Mouse (Mus musculus) ES-E14 (cell line): Measurements from ENCODE around the gene Ntrk3. TPM values are rescaled to one million over a fixed set of nuclear protein-coding genes. Genes with fewer than 3 reads are reported as not detected.

Experiments
- DNase-seq: peaks from one replicate; pipeline ENCODE4 v3.0.0-alpha.2; 2013; ENCODE audit warnings: low read depth, low spot score
- H3K27ac ChIP-seq: 2 replicates; pipeline ENCODE4 v1.5.1; 2012; ENCODE audit warnings: low read depth, mild to moderate bottlenecking, low read length, moderate library complexity, mixed read lengths; ENCODE audit not compliant: poor library complexity, insufficient read depth, severe bottlenecking
- H3K36me3 ChIP-seq: 2 replicates; pipeline ENCODE4 v1.6.1; 2012; ENCODE audit warnings: mild to moderate bottlenecking, low read length, moderate library complexity, mixed read lengths; ENCODE audit not compliant: control insufficient read depth, poor library complexity, insufficient read depth, severe bottlenecking
- H3K4me1 ChIP-seq, 2 experiments: fragments of 150-350 bp in 1 of 2; sonication (generic) in 1 of 2; 2 replicates each; pipeline ENCODE4 v1.6.1; 2012; ENCODE audit warnings: low read length in 2 of 2, mild to moderate bottlenecking in 1 of 2, mixed read lengths in 1 of 2; ENCODE audit not compliant: control insufficient read depth in 2 of 2, insufficient read depth in 2 of 2, poor library complexity in 1 of 2
- H3K4me3 ChIP-seq, 2 experiments: fragments of 150-350 bp in 1 of 2; sonication (generic) in 1 of 2; 2 replicates each; pipeline ENCODE4 v1.5.1; 2012; ENCODE audit warnings: low read length in 2 of 2, low read depth in 1 of 2, mild to moderate bottlenecking in 1 of 2, mixed read lengths in 1 of 2; ENCODE audit not compliant: insufficient read depth in 1 of 2, poor library complexity in 1 of 2, severe bottlenecking in 1 of 2
- H3K9ac ChIP-seq: 2 replicates; pipeline ENCODE4 v1.6.1; 2012; ENCODE audit warnings: low read depth, mild to moderate bottlenecking, low read length, mixed read lengths; ENCODE audit not compliant: poor library complexity, insufficient read depth, severe bottlenecking
- H3K9me3 ChIP-seq: fragments of 150-350 bp; sonication (generic); 2 replicates; pipeline ENCODE4 v1.6.1; 2012; ENCODE audit warnings: low read depth, mild to moderate bottlenecking, low read length; ENCODE audit not compliant: control insufficient read depth, insufficient read depth
- CHD2 ChIP-seq: IDR thresholded peaks from 2 replicates; pipeline ENCODE4 v1.6.1; 2014; ENCODE audit warnings: mild to moderate bottlenecking, low read depth, low read length, inconsistent platforms
- HCFC1 ChIP-seq: IDR thresholded peaks from 2 replicates; pipeline ENCODE4 v1.6.1; 2012; ENCODE audit warnings: low read length, inconsistent platforms, borderline replicate concordance; ENCODE audit not compliant: insufficient read depth
- MAFK ChIP-seq: IDR thresholded peaks from 2 replicates; pipeline ENCODE4 v1.6.1; 2014; ENCODE audit warnings: mild to moderate bottlenecking, low read depth, low read length, inconsistent platforms; ENCODE audit not compliant: insufficient read depth
- ZC3H11A ChIP-seq: IDR thresholded peaks from 2 replicates; pipeline ENCODE4 v1.6.1; 2012; ENCODE audit warnings: low read depth, mild to moderate bottlenecking, inconsistent platforms, low read length, borderline replicate concordance
- ZNF384 ChIP-seq: IDR thresholded peaks from 2 replicates; pipeline ENCODE4 v1.6.1; 2012; ENCODE audit warnings: low read depth, low read length, inconsistent platforms
- in situ Hi-C, 2 experiments: fragments of 600-800 bp; cut with MboI; formaldehyde crosslinking; loops; one replicate each; pipeline ENCODE4 v1.15.1; 2025; ENCODE audit warnings: low sequenced_read_pairs in 2 of 2, inconsistent platforms in 1 of 2; ENCODE audit not compliant: unreplicated experiment in 2 of 2
- total RNA-seq: library from RNA; depleted of rRNA; stranded (reverse); fragments of 300-350 nt; gene quantifications from 2 replicates; pipeline ENCODE4 v1.2.3, GENCODE M21; 2012

Gene Ntrk3
- total RNA-seq, 1 experiment = 0.40 TPM

- in situ Hi-C loops = loop anchor here in 1 of 2 experiments (10.0 kb wide), 1 partner anchor 305 kb away; the partner anchor contains the start of gene Aen
- H3K36me3 ChIP-seq = no peaks in the 10 kb centered on the region
- no peak for DNase-seq
- H3K4me1 ChIP-seq = peaks cover 2 to 11% of the 10 kb centered on the region in 2 experiments; a peak in 3 of 4 replicates
- no peak overlapping the region for H3K27ac ChIP-seq
- H3K4me3 ChIP-seq = no peak overlapping the region
- no peak overlapping the region for H3K9ac ChIP-seq
- no peak for TF ChIP-seq CHD2
- TF ChIP-seq ZC3H11A = no peak
- no peak for TF ChIP-seq HCFC1
- no peak for TF ChIP-seq ZNF384
- TF ChIP-seq MAFK = no peak
- no peaks in the 10 kb centered on the region for H3K9me3 ChIP-seq
These were observed 148.0 kb downstream of the Ntrk3 start for GRCm38 (mm10) chr7:78589766-78590165.

- in situ Hi-C loops = loop anchor here in 1 of 2 experiments (10.0 kb wide), 1 partner anchor 308 kb away; the partner anchor contains the start of gene Aen
- H3K27ac ChIP-seq = no peak overlapping the region
- H3K4me1 ChIP-seq = peaks cover 2 to 16% of the 10 kb centered on the region in 2 experiments; a peak in 3 of 4 replicates
- no peaks in the 10 kb centered on the region for H3K36me3 ChIP-seq
- no peak for DNase-seq
- no peak overlapping the region for H3K4me3 ChIP-seq
- H3K9ac ChIP-seq = no peak overlapping the region
- TF ChIP-seq ZC3H11A (no peak), MAFK (no peak), CHD2 (no peak), HCFC1 (no peak), ZNF384 (no peak)
- no peaks in the 10 kb centered on the region for H3K9me3 ChIP-seq
These were observed 151.0 kb downstream of the Ntrk3 start for GRCm38 (mm10) chr7:78586800-78587199.

- Histone ChIP-seq H3K27ac (no peak overlapping the region), H3K36me3 (no peaks in the 10 kb centered on the region), H3K4me1 (peaks cover 2 to 16% of the 10 kb centered on the region in 2 experiments; a peak in 3 of 4 replicates), H3K9ac (no peak overlapping the region), H3K4me3 (no peak overlapping the region), H3K9me3 (no peaks in the 10 kb centered on the region)
- no peak for DNase-seq
- in situ Hi-C loops = loop anchor here in 1 of 2 experiments (10.0 kb wide), 1 partner anchor 309 kb away; the partner anchor contains the start of gene Aen
- no peak for TF ChIP-seq ZC3H11A
- TF ChIP-seq CHD2 = no peak
- TF ChIP-seq ZNF384 = no peak
- no peak for TF ChIP-seq MAFK
- TF ChIP-seq HCFC1 = no peak
These were observed 151.9 kb downstream of the Ntrk3 start for GRCm38 (mm10) chr7:78585960-78586359.

GRCm38 (mm10) chr7:78584936-78585335, 152.9 kb downstream of the Ntrk3 start:
- no peak for DNase-seq
- in situ Hi-C loops = loop anchor here in 1 of 2 experiments (10.0 kb wide), 1 partner anchor 310 kb away; the partner anchor contains the start of gene Aen
- Histone ChIP-seq H3K9me3 (no peaks in the 10 kb centered on the region), H3K4me3 (no peak overlapping the region), H3K36me3 (no peaks in the 10 kb centered on the region), H3K27ac (no peak overlapping the region), H3K9ac (no peak overlapping the region), H3K4me1 (peaks cover 2 to 16% of the 10 kb centered on the region in 2 experiments; a peak in 3 of 4 replicates)
- TF ChIP-seq CHD2 = no peak
- no peak for TF ChIP-seq MAFK
- no peak for TF ChIP-seq ZC3H11A
- no peak for TF ChIP-seq ZNF384
- TF ChIP-seq HCFC1 = no peak
